11 mouse cellular contexts compared by ENCODE assay signal in the genomic region with DNA sequence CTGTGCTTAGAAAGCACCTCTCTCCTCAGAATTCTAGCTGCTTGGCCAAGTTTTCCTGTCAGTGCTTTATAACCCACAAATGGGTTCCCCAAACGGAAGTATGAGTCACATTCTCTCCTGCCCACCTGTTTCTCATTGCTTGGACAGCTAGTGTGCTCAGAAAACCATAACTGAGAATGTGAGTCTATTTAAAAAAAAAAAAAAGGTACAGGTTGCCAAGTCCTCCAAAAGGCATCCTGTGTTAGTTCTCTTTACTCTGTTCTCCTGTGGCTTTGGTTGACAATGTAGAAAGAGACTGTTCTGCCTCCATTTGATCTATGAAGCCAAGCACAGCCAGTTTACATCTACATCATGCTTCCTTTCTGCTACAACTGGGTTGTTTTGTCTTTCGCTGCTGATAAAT.
DNase-seq lines count a peak whose midpoint lies in the region; TF ChIP-seq lines count a peak whose summit lies in the region.
"Had no signal": no experiment of that assay in that cellular context is flagged by ENCODE, and none has a peak within 500 bp of the region (broad histone marks: within the 10 kb centered on the region; RNA-seq: fewer than 3 reads in every experiment).

No protein-coding gene starts in this region.

- H3K27ac ChIP-seq in embryonic fibroblast, embryonic 13.5 days (ENCODE audit: insufficient read depth, low read length), result peak overlapping the region; percentile 93
- H3K27ac ChIP-seq in small intestine, adult 2 months (ENCODE audit: insufficient read depth, low read depth, low read length), result peak overlapping the region; percentile 51; the same call in 1 of the 2 replicates
- H3K27ac ChIP-seq: embryonic facial prominence, embryonic 13.5 days had no signal

- no peak overlapping the region for H3K4me3 ChIP-seq in embryonic fibroblast, embryonic 13.5 days (ENCODE audit: insufficient read depth, low read length)
- H3K4me3 ChIP-seq in small intestine, adult 2 months (ENCODE audit: low read depth, low read length), result no peak overlapping the region
- H3K4me3 ChIP-seq: embryonic facial prominence, embryonic 13.5 days had no signal

- 60% methylated on average over 2 of the region's 2 CpGs for WGBS in small intestine, adult 2 months

- peaks cover 7% of the 10 kb centered on the region for H3K4me1 ChIP-seq in embryonic fibroblast, embryonic 13.5 days (ENCODE audit: control insufficient read depth, insufficient read depth, low read length)
- peaks cover 3% of the 10 kb centered on the region; the same call in 1 of the 2 replicates for H3K4me1 ChIP-seq in small intestine, adult 2 months (ENCODE audit: control insufficient read depth, insufficient read depth, insufficient read length, low read length)

- no peak for TF ChIP-seq CTCF in embryonic fibroblast, embryonic 13.5 days (IDR thresholded peaks at IDR 0.05; ENCODE audit: borderline replicate concordance, insufficient read depth, low read length)
- TF ChIP-seq CTCF in small intestine, adult 2 months (IDR thresholded peaks at IDR 0.05; ENCODE audit: extremely low read depth, insufficient read length, insufficient replicate concordance, low read depth, low read length), result no peak

- peak; percentile 20 to 49 for DNase-seq in right cerebral cortex, adult 2 months (ENCODE audit: low spot score in 2 of 2)
- no peak for DNase-seq in right cerebral cortex, postnatal 4 days
- peak; percentile 64 for DNase-seq in T-cell, adult 2 months (ENCODE audit: low spot score)
- no peak for DNase-seq in adrenal gland, postnatal 14 days
- DNase-seq in gastrocnemius, postnatal 25 days, result no peak
- DNase-seq: heart, postnatal 4 days; kidney, postnatal 10 days; retina, postnatal 1 day had no signal

- no peak for TF ChIP-seq POLR2A in embryonic fibroblast, embryonic 13.5 days (IDR thresholded peaks at IDR 0.05; ENCODE audit: low read depth, low read length)
- TF ChIP-seq POLR2A in small intestine, adult 2 months (IDR thresholded peaks at IDR 0.05; ENCODE audit: low read depth, low read length), result no peak

- 0 out of 2 replicates have a peak, but pooled peaks cover 7% of the 10 kb centered on the region for H3K36me3 ChIP-seq in small intestine, adult 2 months (ENCODE audit: control insufficient read depth, insufficient read depth, low read length)
- H3K36me3 ChIP-seq: embryonic facial prominence, embryonic 13.5 days had no signal

- no peaks in the 10 kb centered on the region for H3K27me3 ChIP-seq in small intestine, adult 2 months (ENCODE audit: control insufficient read depth, insufficient read depth, low read length)
- H3K27me3 ChIP-seq: embryonic facial prominence, embryonic 13.5 days had no signal

Comparison
In these comparisons a context has a peak if more than half of its experiments do, and no peak if none do; other contexts are left out.
1. DNase-seq: peak in right cerebral cortex, adult 2 months (2 of 2) and T-cell, adult 2 months (single experiment); none in right cerebral cortex, postnatal 4 days (single experiment), adrenal gland, postnatal 14 days (single experiment) and gastrocnemius, postnatal 25 days (single experiment).